Mouse (Mus musculus): ENCODE measurements around the gene Gfpt1.

DNA sequence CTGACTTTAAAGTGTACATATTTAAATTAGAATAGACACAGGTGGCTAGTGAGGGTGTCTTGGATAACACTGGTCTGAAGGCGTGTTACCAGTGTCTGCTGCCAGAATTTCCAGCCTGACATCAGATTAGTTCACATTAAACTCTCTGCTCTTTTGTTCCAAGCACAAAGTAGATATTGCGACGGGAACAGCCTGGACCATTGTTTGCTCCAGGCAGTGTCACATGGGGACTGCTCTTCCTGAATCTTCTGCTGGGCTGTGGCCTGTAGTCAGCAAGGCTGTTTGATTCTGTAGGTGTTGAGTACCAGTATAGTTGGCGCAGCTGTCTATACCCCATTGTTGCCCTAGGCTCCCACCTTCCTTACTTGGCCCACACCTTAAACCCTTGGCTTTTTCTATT is 81.3 kb downstream of the Gfpt1 start:
- TF ChIP-seq CTCF (IDR thresholded peaks at IDR 0.05; ENCODE audit: borderline replicate concordance, insufficient read depth, low read depth, low read length) (no peak), POLR2A (IDR thresholded peaks at IDR 0.05; ENCODE audit: borderline replicate concordance, insufficient read depth, low read length) (no peak)

All from cerebellum, adult 2 months (tissue).